Mouse (Mus musculus): ENCODE results near the gene Papss1.
"Not testable (repeated sequence)": the region's sequence is repeated elsewhere in the genome, so short reads cannot be mapped to it uniquely, and the experiment has no call there.

Papss1 gene

GRCm38 (mm10) chr3:131564430-131565256, at the start of gene Papss1:
Gene Papss1, plus strand, starts transcription at chr3:131564768.
- DNase-seq (ENCODE audit: low spot score): peak; percentile 100

GRCm38 (mm10) chr3:131516332-131516999, 48.1 kb upstream of the Papss1 start:
- no peak for DNase-seq (ENCODE audit: low spot score)

- no peak for DNase-seq (ENCODE audit: low spot score)
Observed at GRCm38 (mm10) chr3:131517756-131518155, 46.8 kb upstream of the Papss1 start.

- DNase-seq (ENCODE audit: low spot score): no peak
Observed at GRCm38 (mm10) chr3:131521206-131521605, 43.4 kb upstream of the Papss1 start.

- DNase-seq (ENCODE audit: low spot score): no peak
Observed at GRCm38 (mm10) chr3:131522243-131522642, 42.3 kb upstream of the Papss1 start.

- no peak for DNase-seq (ENCODE audit: low spot score)
Observed at GRCm38 (mm10) chr3:131523749-131524148, 40.8 kb upstream of the Papss1 start.

- DNase-seq (ENCODE audit: low spot score): no peak
Observed at GRCm38 (mm10) chr3:131524210-131524609, 40.4 kb upstream of the Papss1 start.

- DNase-seq (ENCODE audit: low spot score): peak; percentile 64
Observed at GRCm38 (mm10) chr3:131524779-131525178, 39.8 kb upstream of the Papss1 start.

GRCm38 (mm10) chr3:131525229-131525628, 39.3 kb upstream of the Papss1 start:
- DNase-seq (ENCODE audit: low spot score): no peak

- no peak for DNase-seq (ENCODE audit: low spot score)
Observed at GRCm38 (mm10) chr3:131541244-131541942, 23.2 kb upstream of the Papss1 start.

- DNase-seq (ENCODE audit: low spot score): not testable (repeated sequence)
Observed at GRCm38 (mm10) chr3:131547562-131547961, 17.0 kb upstream of the Papss1 start.

GRCm38 (mm10) chr3:131550046-131550445, 14.5 kb upstream of the Papss1 start:
- no peak for DNase-seq (ENCODE audit: low spot score)

- peak; percentile 87 for DNase-seq (ENCODE audit: low spot score)
Observed at GRCm38 (mm10) chr3:131552349-131553254, 12.0 kb upstream of the Papss1 start.

GRCm38 (mm10) chr3:131555771-131556170, 8.8 kb upstream of the Papss1 start:
- no peak for DNase-seq (ENCODE audit: low spot score)

- DNase-seq (ENCODE audit: low spot score): no peak
Observed at GRCm38 (mm10) chr3:131561591-131561990, 3.0 kb upstream of the Papss1 start.

GRCm38 (mm10) chr3:131565257-131565610, 666 bp downstream of the Papss1 start:
- no peak for DNase-seq (ENCODE audit: low spot score)

- no peak for DNase-seq (ENCODE audit: low spot score)
Observed at GRCm38 (mm10) chr3:131566281-131566680, 1.7 kb downstream of the Papss1 start.

- no peak for DNase-seq (ENCODE audit: low spot score)
Observed at GRCm38 (mm10) chr3:131570506-131570905, 5.9 kb downstream of the Papss1 start.

GRCm38 (mm10) chr3:131573555-131573954, 9.0 kb downstream of the Papss1 start:
- DNase-seq (ENCODE audit: low spot score): no peak

GRCm38 (mm10) chr3:131578434-131579104, 14.0 kb downstream of the Papss1 start:
- DNase-seq (ENCODE audit: low spot score): no peak

- DNase-seq (ENCODE audit: low spot score): no peak
Observed at GRCm38 (mm10) chr3:131580040-131580439, 15.5 kb downstream of the Papss1 start.

Data from embryo, embryonic 10.5 days (tissue).